Mouse (Mus musculus) midbrain, embryonic 10.5 days (tissue): Measurements from ENCODE around the gene Prpf6. TPM values are rescaled to one million over a fixed set of nuclear protein-coding genes. Genes with fewer than 3 reads are reported as not detected.
A peak's percentile ranks its signal among the peaks of the same experiment; 100 is the strongest.

Experiments
- DNase-seq: peaks from one replicate; pipeline ENCODE4 v3.0.0-alpha.2; 2017; ENCODE audit warnings: low spot score
- H3K27ac ChIP-seq: fragments of 300-500 bp; sonication (generic); replicated peaks from 2 replicates; pipeline ENCODE4 v1.5.1; 2016; ENCODE audit warnings: mild to moderate bottlenecking
- H3K27me3 ChIP-seq: fragments of 300-500 bp; sonication (generic); 2 replicates; pipeline ENCODE4 v1.6.1; 2016; ENCODE audit warnings: low read depth, mild to moderate bottlenecking; ENCODE audit not compliant: poor library complexity, severe bottlenecking
- H3K36me3 ChIP-seq: fragments of 300-500 bp; sonication (generic); 2 replicates; pipeline ENCODE4 v1.6.1; 2016; ENCODE audit warnings: mild to moderate bottlenecking, moderate library complexity
- H3K4me1 ChIP-seq: fragments of 300-500 bp; sonication (generic); 2 replicates; pipeline ENCODE4 v1.6.1; 2016
- H3K4me3 ChIP-seq: fragments of 300-500 bp; sonication (generic); 2 replicates; pipeline ENCODE4 v1.5.1; 2016; ENCODE audit warnings: mild to moderate bottlenecking, moderate library complexity
- H3K9me3 ChIP-seq: fragments of 300-500 bp; sonication (generic); replicated peaks from 2 replicates; pipeline ENCODE4 v1.6.1; 2016; ENCODE audit warnings: mild to moderate bottlenecking
- WGBS: fragments of 180-500 bp; shearing (Covaris S2); methylation state at CpG from one replicate; pipeline ENCODE4 v1.1.7; 2016; 5-methylcytosine and 5-hydroxymethylcytosine counted together
- polyA plus RNA-seq: library from polyadenylated mRNA; unstranded; fragments of >200 nt; fragmentation: Nextera tagmentation; extraction: Ambion mirVana; gene quantifications from 2 replicates; pipeline ENCODE4 v1.2.1, GENCODE M21; 2016

Gene Prpf6
- polyA plus RNA-seq, 1 experiment from 2014 or later: 82.0 TPM

- no peaks in the 10 kb centered on the region for H3K9me3 ChIP-seq
- 44% methylated on average over 5 of the region's 5 CpGs for WGBS
- no peak for DNase-seq
- peaks cover 44% of the 10 kb centered on the region for H3K27me3 ChIP-seq
- peaks cover 64% of the 10 kb centered on the region for H3K4me1 ChIP-seq
- no peak overlapping the region for H3K4me3 ChIP-seq
- no peaks in the 10 kb centered on the region for H3K36me3 ChIP-seq
- H3K27ac ChIP-seq: peak overlapping the region; percentile 81
Observed at GRCm38 (mm10) chr2:181677096-181677754, 85.6 kb downstream of the Prpf6 start.

DNA sequence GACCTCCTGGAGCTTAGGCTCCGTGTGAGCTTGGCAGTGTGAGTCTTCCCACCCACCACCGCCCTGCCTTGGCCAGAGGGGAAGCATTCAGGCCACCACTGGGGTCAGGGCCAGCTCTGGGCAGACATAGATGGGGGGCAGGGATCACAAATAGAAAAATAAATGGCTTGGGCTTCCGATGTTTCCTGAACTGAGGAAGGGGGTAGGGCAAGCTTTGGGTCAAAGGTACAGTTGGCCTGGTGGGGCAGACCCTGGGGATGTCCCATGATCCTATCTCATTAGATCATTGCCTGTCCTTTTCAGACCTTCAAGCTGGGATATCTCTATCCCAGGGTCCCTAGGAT is 86.1 kb downstream of the Prpf6 start:
- Histone ChIP-seq H3K9me3 (no peaks in the 10 kb centered on the region), H3K4me1 (peaks cover 64% of the 10 kb centered on the region), H3K27ac (0 out of 2 replicates have a peak overlapping the region, but pooled peaks have one; percentile 28), H3K4me3 (no peak overlapping the region), H3K36me3 (no peaks in the 10 kb centered on the region), H3K27me3 (peaks cover 39% of the 10 kb centered on the region)
- no peak for DNase-seq
- 65% methylated on average over 3 of the region's 3 CpGs for WGBS

DNA sequence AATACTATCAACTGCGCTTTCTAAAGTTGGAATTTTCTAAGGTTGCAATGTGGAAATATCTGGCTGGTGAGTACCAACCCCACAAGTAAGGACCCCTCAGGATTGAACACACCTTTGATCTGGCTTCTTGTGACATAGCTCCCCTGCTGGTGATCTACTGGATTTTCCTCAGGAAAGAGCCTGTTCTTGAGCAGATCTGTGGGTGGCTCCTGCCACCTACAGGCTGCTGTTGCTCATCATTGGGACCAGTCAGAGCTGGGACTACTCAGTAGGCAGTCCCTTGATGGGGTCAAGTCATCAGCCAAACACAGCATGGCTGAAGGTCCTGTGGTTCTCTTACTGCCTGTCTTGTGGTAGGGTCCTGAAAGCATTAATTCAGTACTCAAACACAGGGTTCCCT is 87.1 kb downstream of the Prpf6 start:
- Histone ChIP-seq H3K36me3 (no peaks in the 10 kb centered on the region), H3K4me1 (peaks cover 56% of the 10 kb centered on the region), H3K27me3 (peaks cover 29% of the 10 kb centered on the region), H3K4me3 (no peak overlapping the region), H3K27ac (no peak overlapping the region), H3K9me3 (no peaks in the 10 kb centered on the region)
- peak; percentile 65 for DNase-seq
- WGBS: 28% methylated on average over 1 of the region's 1 CpGs

DNA sequence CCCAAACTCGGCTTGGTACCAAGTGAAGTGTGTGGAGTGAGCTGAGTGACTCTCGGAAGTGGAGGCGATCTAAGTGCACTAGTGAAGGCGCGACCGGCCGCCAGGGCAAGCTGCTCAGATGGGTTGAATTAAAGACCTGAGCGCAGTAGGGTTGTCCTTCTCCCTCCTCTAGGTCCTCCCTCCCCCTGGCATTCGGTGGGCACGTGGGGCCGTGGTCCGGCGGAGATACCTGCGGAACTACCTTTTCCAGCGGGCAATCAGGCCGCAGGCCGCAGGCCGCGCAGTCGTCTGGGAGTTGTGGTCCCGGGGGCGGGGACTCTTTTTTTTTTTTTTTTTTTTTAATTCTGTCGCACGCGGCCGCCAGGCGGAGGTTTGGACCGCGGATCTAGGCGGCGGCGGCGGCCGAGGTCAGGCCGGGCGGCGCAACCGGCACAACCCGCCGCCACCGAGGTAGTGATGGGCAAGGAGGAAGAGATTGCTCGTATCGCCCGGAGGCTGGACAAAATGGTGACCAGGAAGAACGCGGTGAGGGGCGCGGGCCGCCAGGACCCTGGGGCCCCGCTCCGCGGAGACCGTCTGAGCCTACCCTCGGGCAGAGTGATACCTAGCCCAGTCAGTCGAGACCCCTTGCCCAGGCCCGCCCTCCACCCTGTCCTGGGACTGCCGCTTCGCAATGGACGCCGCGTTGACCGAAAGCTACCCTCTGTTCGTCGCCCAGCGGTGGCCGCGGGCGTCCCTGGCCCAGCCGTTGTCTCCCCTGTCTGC is 88.5 kb downstream of the Prpf6 start, which contains the start of gene Tcea2:
Tcea2 (plus strand) TSS at position 360 of the 765 bp plus-strand sequence.
- H3K9me3 ChIP-seq: no peaks in the 10 kb centered on the region
- no peaks in the 10 kb centered on the region for H3K36me3 ChIP-seq
- peak within 1 kb of the TSS; percentile 76 for H3K4me3 ChIP-seq
- H3K27me3 ChIP-seq: peaks cover 15% of the 10 kb centered on the region
- peak; percentile 78 for DNase-seq
- H3K4me1 ChIP-seq: peaks cover 45% of the 10 kb centered on the region
- WGBS: under 1% methylated on average over 69 of the region's 69 CpGs
- H3K27ac ChIP-seq: peak within 1 kb of the TSS; percentile 91

- Histone ChIP-seq H3K4me1 (peaks cover 39% of the 10 kb centered on the region), H3K27me3 (peaks cover 15% of the 10 kb centered on the region), H3K27ac (peak overlapping the region; percentile 91), H3K4me3 (peak overlapping the region; percentile 76), H3K36me3 (peaks cover 3% of the 10 kb centered on the region), H3K9me3 (no peaks in the 10 kb centered on the region)
- no peak for DNase-seq
- 18% methylated on average over 7 of the region's 7 CpGs for WGBS
Observed at GRCm38 (mm10) chr2:181680716-181681117, 89.0 kb downstream of the Prpf6 start.

- no peaks in the 10 kb centered on the region for H3K9me3 ChIP-seq
- peaks cover 15% of the 10 kb centered on the region for H3K27me3 ChIP-seq
- WGBS: 97% methylated on average over 1 of the region's 1 CpGs
- DNase-seq: no peak
- H3K27ac ChIP-seq: no peak overlapping the region
- H3K4me3 ChIP-seq: no peak overlapping the region
- peaks cover 26% of the 10 kb centered on the region for H3K4me1 ChIP-seq
- peaks cover 15% of the 10 kb centered on the region for H3K36me3 ChIP-seq
Observed at GRCm38 (mm10) chr2:181681978-181682377, 90.3 kb downstream of the Prpf6 start.

DNA sequence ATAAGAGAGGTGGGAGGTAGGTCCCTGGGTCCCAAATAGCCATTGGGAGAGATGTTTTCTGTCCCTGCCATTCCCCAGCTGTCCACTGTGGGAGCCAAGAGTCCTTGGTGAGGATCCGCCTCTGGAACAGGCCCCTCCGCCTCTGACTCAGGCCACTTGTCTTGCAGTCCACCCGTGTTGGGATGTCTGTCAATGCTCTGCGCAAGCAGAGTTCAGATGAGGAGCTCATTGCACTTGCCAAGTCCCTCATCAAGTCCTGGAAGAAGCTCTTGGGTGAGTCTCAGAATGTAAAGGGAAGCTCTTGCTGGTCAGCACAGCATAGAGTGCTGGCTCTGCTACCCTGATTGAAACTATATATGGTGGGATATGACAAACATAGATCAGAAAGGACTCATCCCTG is 91.7 kb downstream of the Prpf6 start:
- WGBS: 69% methylated on average over 4 of the region's 4 CpGs
- Histone ChIP-seq H3K27me3 (peaks cover 9% of the 10 kb centered on the region; the same call in 1 of the 2 replicates), H3K9me3 (no peaks in the 10 kb centered on the region), H3K27ac (no peak overlapping the region), H3K36me3 (peaks cover 30% of the 10 kb centered on the region), H3K4me1 (peaks cover 20% of the 10 kb centered on the region), H3K4me3 (no peak overlapping the region)
- DNase-seq: no peak

- Histone ChIP-seq H3K36me3 (peaks cover 43% of the 10 kb centered on the region), H3K27ac (no peak overlapping the region), H3K9me3 (no peaks in the 10 kb centered on the region), H3K27me3 (peaks cover 9% of the 10 kb centered on the region; the same call in 1 of the 2 replicates), H3K4me1 (peaks cover 14% of the 10 kb centered on the region), H3K4me3 (no peak overlapping the region)
- DNase-seq: no peak
- WGBS: 85% methylated on average over 1 of the region's 1 CpGs
Observed at GRCm38 (mm10) chr2:181684713-181685112, 93.0 kb downstream of the Prpf6 start.

GRCm38 (mm10) chr2:181685686-181686085 is 94.0 kb downstream of the Prpf6 start:
- no peak for DNase-seq
- H3K36me3 ChIP-seq: peaks cover 43% of the 10 kb centered on the region
- H3K4me3 ChIP-seq: no peak overlapping the region
- no peaks in the 10 kb centered on the region for H3K9me3 ChIP-seq
- H3K27me3 ChIP-seq: peaks cover 9% of the 10 kb centered on the region; the same call in 1 of the 2 replicates
- WGBS: 96% methylated on average over 4 of the region's 4 CpGs
- H3K27ac ChIP-seq: no peak overlapping the region
- peaks cover 6% of the 10 kb centered on the region for H3K4me1 ChIP-seq

DNA sequence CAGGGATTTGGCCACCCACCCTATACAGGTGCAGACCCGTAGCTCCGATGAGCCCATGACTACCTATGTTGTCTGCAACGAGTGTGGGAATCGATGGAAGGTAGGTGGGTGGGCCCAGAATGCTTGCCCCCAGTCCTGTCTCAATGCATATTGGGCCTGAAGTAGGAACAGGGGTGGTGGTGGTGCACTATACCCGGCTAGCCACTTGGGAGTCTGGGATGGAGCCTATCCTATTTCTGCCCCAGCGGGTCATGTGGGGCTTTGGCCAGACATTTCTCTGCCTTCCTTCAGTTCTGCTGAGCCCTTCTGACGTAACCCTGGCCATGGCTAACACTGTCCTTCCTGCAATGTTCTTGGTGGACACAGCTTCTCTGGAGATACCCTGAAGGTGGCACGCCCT is 95.9 kb downstream of the Prpf6 start:
- 90% methylated on average over 8 of the region's 8 CpGs for WGBS
- H3K9me3 ChIP-seq: no peaks in the 10 kb centered on the region
- H3K36me3 ChIP-seq: peaks cover 43% of the 10 kb centered on the region
- peaks cover 10% of the 10 kb centered on the region for H3K4me1 ChIP-seq
- no peak overlapping the region for H3K4me3 ChIP-seq
- no peak for DNase-seq
- no peak overlapping the region for H3K27ac ChIP-seq
- H3K27me3 ChIP-seq: no peaks in the 10 kb centered on the region

- Histone ChIP-seq H3K27ac (no peak overlapping the region), H3K36me3 (peaks cover 43% of the 10 kb centered on the region), H3K4me3 (no peak overlapping the region), H3K27me3 (0 out of 2 replicates have a peak, but pooled peaks cover 3% of the 10 kb centered on the region), H3K9me3 (no peaks in the 10 kb centered on the region), H3K4me1 (peaks cover 30% of the 10 kb centered on the region)
- no peak for DNase-seq
- 90% methylated on average over 10 of the region's 10 CpGs for WGBS
Observed at GRCm38 (mm10) chr2:181689466-181690160, 97.9 kb downstream of the Prpf6 start.

GRCm38 (mm10) chr2:181691083-181691482 is 99.4 kb downstream of the Prpf6 start:
- H3K27ac ChIP-seq: no peak overlapping the region
- H3K4me1 ChIP-seq: peaks cover 31% of the 10 kb centered on the region
- H3K4me3 ChIP-seq: no peak overlapping the region
- no peak for DNase-seq
- H3K27me3 ChIP-seq: peaks cover 13% of the 10 kb centered on the region; the same call in 1 of the 2 replicates
- no peaks in the 10 kb centered on the region for H3K9me3 ChIP-seq
- 90% methylated on average over 6 of the region's 6 CpGs for WGBS
- H3K36me3 ChIP-seq: peaks cover 37% of the 10 kb centered on the region
